Mouse (Mus musculus): Measurements from ENCODE around the gene Cnpy2. TPM values are rescaled to one million over a fixed set of nuclear protein-coding genes. Genes with fewer than 3 reads are reported as not detected.
"Not testable (repeated sequence)": the region's sequence is repeated elsewhere in the genome, so short reads cannot be mapped to it uniquely, and the experiment has no call there.

Gene Cnpy2
- polyA plus RNA-seq, 1 experiment from 2014 or later, result 336 TPM

GRCm38 (mm10) chr10:128315578-128315977, 6.7 kb upstream of the Cnpy2 start:
- ATAC-seq (ENCODE audit: insufficient read depth), result no peak
- peaks cover 81% of the 10 kb centered on the region for H3K36me3 ChIP-seq (ENCODE audit: insufficient read depth)
- TF ChIP-seq CTCF (IDR thresholded peaks at IDR 0.05; ENCODE audit: low read depth), result no peak
- H3K4me1 ChIP-seq (ENCODE audit: insufficient read depth), result no peaks in the 10 kb centered on the region
- no peak overlapping the region for H3K4me3 ChIP-seq (ENCODE audit: low read depth, low read length)
- no peak overlapping the region for H3K9ac ChIP-seq
- H3K4me2 ChIP-seq, result no peak overlapping the region
- no peaks in the 10 kb centered on the region for H3K27me3 ChIP-seq (ENCODE audit: insufficient read depth, low read length)
- DNase-seq, result no peak
- H3K9me3 ChIP-seq (ENCODE audit: low read depth, low read length), result no peaks in the 10 kb centered on the region
- WGBS, result 91% methylated on average over 8 of the region's 8 CpGs
- H3K27ac ChIP-seq (ENCODE audit: low read depth), result no peak overlapping the region

DNA sequence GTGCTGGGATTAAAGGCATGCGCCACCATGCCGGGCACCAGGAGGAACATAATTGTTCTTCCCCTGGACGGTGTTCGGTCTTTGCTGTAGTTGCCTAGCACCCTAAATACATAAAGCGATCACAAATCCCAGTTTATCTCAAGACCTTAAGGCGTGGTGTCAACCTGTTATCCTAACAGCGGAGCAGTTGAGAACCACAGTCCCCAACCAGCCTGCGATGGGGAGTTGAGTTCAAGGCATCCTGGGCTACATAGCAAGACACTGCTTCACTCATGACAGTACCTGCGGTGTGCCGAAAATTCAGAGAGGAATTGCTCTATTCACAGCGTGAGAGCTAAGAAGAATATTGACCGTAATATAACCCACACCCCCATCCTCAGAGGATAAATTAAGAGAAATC, 618 bp upstream of the Cnpy2 start:
- Histone ChIP-seq H3K36me3 (ENCODE audit: insufficient read depth) (peaks cover 56% of the 10 kb centered on the region), H3K4me3 (ENCODE audit: low read depth, low read length) (peak overlapping the region; percentile 71), H3K9me3 (ENCODE audit: low read depth, low read length) (no peaks in the 10 kb centered on the region), H3K4me2 (peak overlapping the region; percentile 92), H3K27me3 (ENCODE audit: insufficient read depth, low read length) (no peaks in the 10 kb centered on the region), H3K27ac (ENCODE audit: low read depth) (peak overlapping the region; percentile 96), H3K9ac (peak overlapping the region; percentile 94), H3K4me1 (ENCODE audit: insufficient read depth) (peaks cover 5% of the 10 kb centered on the region; the same call in 1 of the 2 replicates)
- WGBS, result 60% methylated on average over 12 of the region's 12 CpGs
- DNase-seq (no peak), ATAC-seq (ENCODE audit: insufficient read depth) (no peak)
- TF ChIP-seq CTCF (IDR thresholded peaks at IDR 0.05; ENCODE audit: low read depth), result no peak

- peaks cover 5% of the 10 kb centered on the region; the same call in 1 of the 2 replicates for H3K4me1 ChIP-seq (ENCODE audit: insufficient read depth)
- H3K36me3 ChIP-seq (ENCODE audit: insufficient read depth), result peaks cover 58% of the 10 kb centered on the region
- ATAC-seq (ENCODE audit: insufficient read depth), result no peak
- no peaks in the 10 kb centered on the region for H3K27me3 ChIP-seq (ENCODE audit: insufficient read depth, low read length)
- no peak for DNase-seq
- no peak for TF ChIP-seq CTCF (IDR thresholded peaks at IDR 0.05; ENCODE audit: low read depth)
- 74% methylated on average over 8 of the region's 8 CpGs for WGBS
- peak overlapping the region; percentile 71 for H3K4me3 ChIP-seq (ENCODE audit: low read depth, low read length)
- H3K27ac ChIP-seq (ENCODE audit: low read depth), result 0 out of 2 replicates have a peak overlapping the region, but pooled peaks have one; percentile 96
- peak overlapping the region; percentile 94 for H3K9ac ChIP-seq
- H3K4me2 ChIP-seq, result peak overlapping the region; percentile 92
- no peaks in the 10 kb centered on the region for H3K9me3 ChIP-seq (ENCODE audit: low read depth, low read length)
Measured at GRCm38 (mm10) chr10:128323516-128323915, 1.3 kb downstream of the Cnpy2 start.

- WGBS, result 92% methylated on average over 8 of the region's 8 CpGs
- no peaks in the 10 kb centered on the region for H3K27me3 ChIP-seq (ENCODE audit: insufficient read depth, low read length)
- TF ChIP-seq CTCF (IDR thresholded peaks at IDR 0.05; ENCODE audit: low read depth), result no peak
- H3K4me2 ChIP-seq, result no peak overlapping the region
- ATAC-seq (ENCODE audit: insufficient read depth) (no peak), DNase-seq (no peak)
- H3K36me3 ChIP-seq (ENCODE audit: insufficient read depth), result peaks cover 38% of the 10 kb centered on the region
- H3K4me3 ChIP-seq (ENCODE audit: low read depth, low read length), result no peak overlapping the region
- no peak overlapping the region for H3K9ac ChIP-seq
- H3K27ac ChIP-seq (ENCODE audit: low read depth), result no peak overlapping the region
- H3K4me1 ChIP-seq (ENCODE audit: insufficient read depth), result peaks cover 5% of the 10 kb centered on the region; the same call in 1 of the 2 replicates
- no peaks in the 10 kb centered on the region for H3K9me3 ChIP-seq (ENCODE audit: low read depth, low read length)
Measured at GRCm38 (mm10) chr10:128326825-128327224, 4.6 kb downstream of the Cnpy2 start.

GRCm38 (mm10) chr10:128327610-128328009, 5.4 kb downstream of the Cnpy2 start:
- no peak overlapping the region for H3K4me3 ChIP-seq (ENCODE audit: low read depth, low read length)
- no peak for ATAC-seq (ENCODE audit: insufficient read depth)
- no peak overlapping the region for H3K4me2 ChIP-seq
- H3K9me3 ChIP-seq (ENCODE audit: low read depth, low read length), result no peaks in the 10 kb centered on the region
- no peak overlapping the region for H3K27ac ChIP-seq (ENCODE audit: low read depth)
- 82% methylated on average over 10 of the region's 10 CpGs for WGBS
- H3K9ac ChIP-seq, result no peak overlapping the region
- TF ChIP-seq CTCF (IDR thresholded peaks at IDR 0.05; ENCODE audit: low read depth), result no peak
- H3K36me3 ChIP-seq (ENCODE audit: insufficient read depth), result peaks cover 38% of the 10 kb centered on the region
- H3K27me3 ChIP-seq (ENCODE audit: insufficient read depth, low read length), result no peaks in the 10 kb centered on the region
- DNase-seq, result no peak
- H3K4me1 ChIP-seq (ENCODE audit: insufficient read depth), result peaks cover 5% of the 10 kb centered on the region; the same call in 1 of the 2 replicates

- H3K4me3 ChIP-seq (ENCODE audit: low read depth, low read length); H3K27me3 ChIP-seq (ENCODE audit: insufficient read depth, low read length); H3K9ac ChIP-seq; DNase-seq; H3K4me1 ChIP-seq (ENCODE audit: insufficient read depth); H3K9me3 ChIP-seq (ENCODE audit: low read depth, low read length); ATAC-seq (ENCODE audit: insufficient read depth); H3K4me2 ChIP-seq; H3K27ac ChIP-seq (ENCODE audit: low read depth): not testable (repeated sequence)
- H3K36me3 ChIP-seq (ENCODE audit: insufficient read depth), result peaks cover 13% of the 10 kb centered on the region
- 66% methylated on average over 6 of the region's 6 CpGs for WGBS
Measured at GRCm38 (mm10) chr10:128332358-128333249, 10.3 kb downstream of the Cnpy2 start.

GRCm38 (mm10) chr10:128335582-128335981, 13.3 kb downstream of the Cnpy2 start:
- WGBS, result 1% methylated on average over 4 of the region's 4 CpGs

More at GRCm38 (mm10) chr10:128335582-128335981, 13.3 kb downstream of the Cnpy2 start:
- H3K9ac ChIP-seq, result no peak overlapping the region
- no peaks in the 10 kb centered on the region for H3K27me3 ChIP-seq (ENCODE audit: insufficient read depth, low read length)
- no peak overlapping the region for H3K4me3 ChIP-seq (ENCODE audit: low read depth, low read length)
- no peak overlapping the region for H3K4me2 ChIP-seq
- no peak overlapping the region for H3K27ac ChIP-seq (ENCODE audit: low read depth)
- peaks cover 8% of the 10 kb centered on the region for H3K4me1 ChIP-seq (ENCODE audit: insufficient read depth)
- no peak for ATAC-seq (ENCODE audit: insufficient read depth)
- DNase-seq, result peak; percentile 90
- TF ChIP-seq CTCF (IDR thresholded peaks at IDR 0.05; ENCODE audit: low read depth), result peak; percentile 87
- H3K9me3 ChIP-seq (ENCODE audit: low read depth, low read length), result no peaks in the 10 kb centered on the region
- 0 out of 2 replicates have a peak, but pooled peaks cover 3% of the 10 kb centered on the region for H3K36me3 ChIP-seq (ENCODE audit: insufficient read depth)

Measured in lung, embryonic 14.5 days (tissue).